Mouse (Mus musculus): Measurements from ENCODE around the gene Pdhx.

The Pdhx gene

DNA sequence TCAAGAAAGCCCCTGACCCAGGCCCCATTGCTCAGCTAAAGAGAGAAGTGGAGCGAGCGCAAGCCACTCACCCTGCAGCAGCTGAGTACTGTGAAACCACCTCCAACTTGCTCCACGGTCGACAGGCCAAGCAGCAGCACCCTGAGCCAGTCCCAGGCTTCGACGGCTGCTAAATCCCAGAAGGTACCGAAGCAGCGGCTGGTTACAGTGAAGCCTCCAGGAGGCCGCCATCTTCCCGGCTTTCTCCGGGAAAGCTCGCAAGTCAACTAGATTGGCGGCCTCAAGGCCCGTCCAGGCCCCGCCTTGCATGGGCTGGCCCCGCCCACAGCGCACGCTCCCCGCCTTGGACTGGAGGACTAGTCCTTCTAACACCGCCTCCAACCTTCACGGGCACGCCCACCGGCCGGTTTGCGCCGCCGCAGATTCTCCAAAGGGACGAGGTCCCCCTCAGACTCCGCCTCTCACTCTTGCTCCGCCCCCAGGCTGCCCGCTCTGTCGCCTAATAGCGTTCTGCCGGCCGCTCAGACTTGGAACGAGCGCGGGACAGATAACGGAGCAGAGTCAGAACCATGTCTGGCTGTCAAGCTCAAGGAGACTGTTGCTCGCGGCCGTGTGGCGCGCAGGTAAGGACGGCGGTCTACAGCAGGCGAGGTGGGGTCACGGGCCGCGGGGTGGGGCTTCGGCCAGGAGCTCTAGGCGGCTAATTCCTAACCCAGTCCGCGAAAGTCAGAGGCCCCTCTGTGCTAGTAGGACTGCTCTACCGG is at the start of gene Pdhx, which contains the start of gene Apip:
Gene Pdhx (minus strand): TSS at position 295 of the 764 bp plus-strand sequence.
Gene Apip (plus strand): TSS at position 457 of the 764 bp plus-strand sequence.
- DNase-seq, result peak; percentile 100

DNA sequence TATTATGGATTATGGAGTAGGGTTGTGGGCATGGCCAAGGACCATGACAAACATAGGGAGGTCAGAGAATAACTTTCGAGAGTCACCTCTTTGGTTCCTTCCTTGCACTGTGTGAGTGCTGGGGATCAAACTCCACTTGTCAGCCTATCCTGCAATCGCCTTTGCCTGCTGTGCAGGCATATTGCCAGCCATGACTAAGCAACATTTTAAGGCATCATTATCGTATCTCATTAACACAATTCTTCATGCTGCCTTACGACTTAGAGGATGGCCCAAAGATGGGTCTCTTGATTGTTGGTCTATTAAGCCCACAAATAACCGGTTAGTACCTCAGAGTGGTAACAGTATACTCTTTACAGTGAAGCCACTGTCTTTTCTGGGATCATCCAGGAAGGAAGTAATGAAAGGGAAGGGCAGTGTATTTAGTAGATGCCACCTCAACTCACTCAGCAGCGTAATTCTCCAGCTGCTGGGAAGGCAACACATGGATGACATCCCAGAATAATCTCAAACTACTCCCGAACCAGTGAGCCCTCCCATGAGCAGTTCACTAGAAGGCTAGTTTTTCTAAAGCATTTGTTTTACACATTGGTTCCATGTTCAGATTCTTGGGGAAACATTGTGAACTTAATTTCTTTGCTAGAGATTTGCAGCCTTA is 46.0 kb upstream of the Pdhx start:
- DNase-seq, result no peak

DNA sequence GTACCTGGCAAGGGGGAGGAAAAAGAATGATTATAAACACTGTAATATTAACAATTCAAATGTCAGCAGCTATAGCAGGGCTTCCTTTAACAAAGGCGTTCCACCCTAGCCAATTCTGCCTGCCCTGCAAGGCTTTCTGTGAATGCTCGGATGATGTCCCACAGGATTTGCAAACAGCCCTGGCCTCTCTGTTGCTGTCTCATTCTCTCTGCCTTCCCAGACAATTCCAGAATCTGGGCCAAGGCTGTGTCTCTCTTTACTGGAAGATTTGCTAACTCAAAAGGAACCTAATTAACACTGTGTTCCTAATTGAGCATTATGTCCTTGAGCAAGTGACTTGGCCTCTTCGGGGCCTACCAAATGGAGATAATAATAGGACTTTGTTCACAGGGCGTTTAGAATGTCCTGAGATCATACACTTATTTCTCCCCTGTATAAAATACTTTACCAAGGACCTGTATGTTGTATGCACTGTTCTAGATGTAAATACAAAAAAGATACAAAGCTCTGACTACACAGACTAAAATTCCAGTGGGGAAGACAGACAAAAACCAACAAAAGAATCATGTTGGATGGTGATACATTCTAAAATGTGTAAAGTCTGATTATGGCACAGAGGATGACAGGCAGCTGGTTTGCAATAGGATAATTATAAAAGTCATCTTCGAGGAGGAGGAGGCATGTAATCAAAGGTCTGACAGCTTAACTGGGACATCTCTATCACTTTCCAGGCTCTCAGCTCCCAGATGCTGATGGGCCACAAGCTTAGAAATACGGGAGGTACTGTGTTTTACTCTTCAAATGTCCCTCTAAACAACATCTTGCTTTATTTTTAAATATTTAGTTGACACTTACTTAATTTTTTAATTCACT is 45.2 kb upstream of the Pdhx start:
- DNase-seq, result no peak

DNA sequence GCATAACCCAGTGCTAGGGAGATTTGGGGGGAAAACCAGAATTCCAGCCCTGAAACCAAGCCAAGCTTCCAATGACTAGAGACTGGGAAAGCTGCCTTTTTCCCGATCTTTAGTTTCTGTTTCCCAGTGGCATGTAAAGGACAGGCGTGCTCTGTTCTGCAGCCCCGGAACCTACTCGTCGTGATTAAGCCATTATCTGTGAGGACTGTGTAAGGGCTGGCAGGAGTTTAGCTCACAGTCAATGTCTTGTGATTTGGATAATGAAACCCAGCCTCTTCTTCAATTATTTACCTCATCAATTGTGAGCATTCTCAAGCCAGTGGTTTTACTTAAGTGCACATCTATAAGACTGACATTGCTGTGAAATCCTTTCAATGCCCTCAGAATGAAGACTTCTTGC is 43.9 kb upstream of the Pdhx start:
- no peak for DNase-seq

DNA sequence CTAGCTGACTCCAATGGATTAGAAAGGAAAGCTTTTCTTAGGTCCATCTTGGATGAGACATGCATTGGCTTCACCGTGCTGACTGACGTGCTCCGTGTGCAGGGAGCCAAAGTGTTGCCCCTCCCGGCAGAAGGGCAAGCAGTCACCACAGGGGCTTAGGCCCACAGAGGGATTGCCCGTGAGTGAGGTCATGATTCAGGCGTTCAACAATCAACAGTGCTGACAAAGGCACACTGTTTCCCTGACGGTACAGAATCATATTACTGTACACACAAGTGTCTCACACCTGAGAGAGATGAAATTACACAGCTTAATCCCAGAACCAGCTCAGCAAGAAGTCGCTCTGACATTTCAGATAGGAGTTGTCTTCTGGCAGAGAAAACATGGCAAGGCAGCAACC is 38.4 kb upstream of the Pdhx start:
- DNase-seq, result no peak

DNA sequence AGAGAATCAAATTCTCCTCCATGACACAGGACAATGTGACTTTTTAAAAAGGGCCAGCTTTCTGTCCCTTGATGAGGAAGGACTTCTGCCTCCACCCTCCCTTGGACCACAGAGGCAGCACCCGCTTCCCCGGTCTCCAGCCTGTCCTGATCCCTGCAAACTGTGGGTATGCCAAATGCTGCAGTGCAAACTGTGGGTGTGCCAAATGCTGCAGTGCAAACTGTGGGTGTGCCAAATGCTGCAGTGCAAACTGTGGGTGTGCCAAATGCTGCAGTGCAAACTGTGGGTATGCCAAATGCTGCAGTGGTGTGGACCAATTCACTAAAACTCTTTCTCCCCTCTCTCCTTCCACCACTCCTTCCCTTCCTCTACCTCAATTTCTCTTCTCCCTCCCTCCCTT is 32.9 kb upstream of the Pdhx start:
- DNase-seq, result no peak

DNA sequence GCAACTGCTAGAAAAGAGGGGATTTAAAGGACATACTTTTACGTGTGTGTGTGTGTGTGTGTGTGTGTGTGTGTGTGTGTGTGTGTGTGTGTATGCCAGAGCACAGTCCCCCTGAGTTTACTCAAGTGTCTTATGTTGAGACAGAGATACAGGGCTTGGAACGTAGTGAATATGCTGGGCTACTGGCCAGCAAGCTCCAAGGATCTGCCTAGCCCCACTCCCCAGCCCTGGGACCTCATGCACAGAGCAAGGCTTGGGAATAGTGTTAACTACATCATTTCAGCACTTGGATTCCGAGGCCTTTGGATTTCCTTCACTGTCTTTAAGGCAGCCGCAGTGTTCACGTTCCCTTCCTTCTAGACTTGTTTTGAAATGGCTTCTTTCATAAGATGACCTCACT is 29.3 kb upstream of the Pdhx start:
- no peak for DNase-seq

DNA sequence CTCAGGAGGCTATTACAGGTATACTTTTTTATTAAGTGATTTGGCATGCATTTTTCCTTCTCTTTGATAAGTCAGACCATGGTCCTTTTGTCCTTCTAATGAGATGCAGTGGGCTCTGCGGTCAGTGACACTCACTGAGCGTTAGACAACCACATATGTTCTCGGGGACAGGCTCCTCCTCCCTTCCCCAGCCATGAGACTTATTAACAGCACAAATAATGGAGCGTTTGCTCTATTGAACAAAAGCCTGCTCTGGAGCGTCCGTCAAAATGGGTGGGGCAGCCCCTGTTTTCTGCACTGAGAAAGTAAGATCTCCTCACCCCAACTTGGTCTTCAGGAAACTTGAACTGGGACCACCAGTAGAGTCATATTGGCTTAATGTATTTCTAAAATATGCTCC is 16.2 kb upstream of the Pdhx start:
- no peak for DNase-seq

DNA sequence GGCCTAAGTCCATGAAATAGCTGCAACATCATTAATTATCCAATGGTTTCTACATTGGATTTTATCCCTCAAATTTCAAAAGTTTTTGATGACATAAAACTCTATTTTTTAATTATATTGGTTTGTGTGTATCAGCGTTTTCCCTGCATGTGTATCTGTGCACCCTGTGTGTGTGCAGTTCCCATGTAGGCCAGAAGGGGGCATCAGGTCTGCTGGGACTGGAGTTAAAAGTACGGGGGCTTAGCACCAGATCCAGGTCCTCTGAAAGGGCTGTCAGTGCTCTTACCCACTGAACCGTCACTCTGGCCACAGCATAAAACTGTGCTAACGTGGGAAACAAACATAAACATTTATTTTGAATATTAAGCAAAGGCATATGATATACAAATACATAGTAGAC is 14.8 kb upstream of the Pdhx start:
- DNase-seq, result no peak

DNA sequence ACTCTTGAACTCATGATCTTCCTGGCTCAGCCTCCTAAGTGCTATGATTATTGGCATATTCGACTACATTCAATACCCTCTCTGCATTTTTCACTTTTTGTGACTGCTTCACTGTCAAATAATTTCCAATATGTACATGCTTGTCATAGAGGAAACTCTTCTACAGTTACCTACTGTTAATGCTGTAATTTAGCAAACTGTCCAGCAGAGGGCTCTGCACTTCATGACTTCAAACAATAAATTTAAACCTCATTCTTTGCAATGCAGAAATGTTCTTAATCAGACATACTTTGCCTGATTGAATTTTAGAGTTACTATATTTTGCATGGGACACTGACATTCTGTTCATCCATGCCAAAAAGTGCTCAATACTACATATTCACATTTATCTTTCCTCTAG is 13.1 kb upstream of the Pdhx start:
- DNase-seq, result no peak

DNA sequence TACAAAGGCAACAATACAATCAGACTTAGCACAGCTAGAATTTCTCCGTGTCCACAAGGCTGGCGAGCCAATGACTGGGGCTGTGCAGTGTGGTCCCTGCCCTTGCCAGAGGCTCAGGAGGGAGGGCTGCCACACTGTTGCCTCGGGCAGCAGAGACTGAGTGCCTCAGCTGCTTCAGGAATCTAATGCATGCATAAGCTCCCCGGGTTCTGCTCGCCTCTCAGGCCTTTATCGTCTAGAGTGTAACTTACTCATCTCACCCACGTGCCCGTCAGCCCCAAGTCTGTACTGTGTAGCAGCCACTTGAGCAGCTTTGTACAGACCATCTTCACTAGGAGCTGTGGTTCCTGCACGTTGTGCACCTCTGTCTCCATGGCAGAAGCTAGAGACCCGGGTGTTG is 12.3 kb upstream of the Pdhx start:
- DNase-seq, result no peak

DNA sequence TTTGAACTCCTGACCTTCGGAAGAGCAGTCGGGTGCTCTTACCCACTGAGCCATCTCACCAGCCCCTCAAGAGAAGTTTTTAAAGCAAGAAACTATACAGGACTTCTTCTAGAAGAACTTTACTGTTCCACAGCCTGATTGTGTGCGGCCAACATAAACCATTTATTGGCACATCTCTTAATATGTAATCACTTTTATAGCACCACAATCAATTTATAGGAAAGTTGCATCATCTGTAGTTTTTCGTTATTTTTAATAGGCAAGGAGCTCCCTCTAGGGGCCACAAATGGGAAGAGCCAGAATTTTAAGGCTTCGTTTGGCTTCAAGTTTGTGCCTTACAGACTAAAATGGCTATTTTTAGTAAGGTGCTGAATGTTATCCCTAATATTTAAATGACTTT is 11.1 kb upstream of the Pdhx start:
- no peak for DNase-seq

DNA sequence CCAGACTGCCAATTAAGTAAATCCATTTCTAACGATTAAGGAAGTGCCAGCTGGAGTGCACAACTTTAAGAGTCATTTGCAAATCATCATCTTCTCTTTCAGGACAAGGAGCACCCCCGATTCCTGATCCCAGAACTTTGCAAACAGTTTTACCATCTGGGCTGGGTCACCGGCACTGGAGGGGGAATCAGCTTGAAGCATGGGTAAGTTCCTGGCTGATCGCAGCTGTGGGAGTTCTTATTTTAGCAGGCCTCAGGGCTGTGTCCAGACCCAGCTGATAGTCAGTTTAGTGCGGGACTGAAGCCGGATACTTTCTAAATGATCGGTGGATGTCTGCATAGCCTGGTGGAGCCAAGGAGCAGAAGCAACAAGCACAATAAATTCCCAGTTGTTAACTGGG is 9.5 kb upstream of the Pdhx start:
- DNase-seq, result no peak

DNA sequence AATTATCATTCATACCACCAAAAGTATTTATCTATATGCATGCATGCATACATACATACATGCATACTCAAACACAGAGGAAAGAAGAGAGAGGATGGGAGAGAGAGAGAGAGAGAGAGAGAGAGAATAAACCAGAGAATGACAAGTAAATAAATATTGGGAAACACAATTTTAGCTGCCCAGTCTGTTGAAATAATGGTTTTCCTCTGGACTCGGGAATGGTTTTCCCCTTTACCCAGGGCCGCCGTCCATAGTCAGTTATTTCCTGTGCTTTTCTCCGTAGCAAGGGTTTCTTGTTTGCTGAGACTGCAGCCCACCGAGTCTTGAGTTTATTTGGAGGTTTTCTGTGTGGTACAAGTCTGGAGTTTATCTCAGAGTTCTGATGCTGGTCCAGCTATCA is 8.4 kb upstream of the Pdhx start:
- no peak for DNase-seq

DNA sequence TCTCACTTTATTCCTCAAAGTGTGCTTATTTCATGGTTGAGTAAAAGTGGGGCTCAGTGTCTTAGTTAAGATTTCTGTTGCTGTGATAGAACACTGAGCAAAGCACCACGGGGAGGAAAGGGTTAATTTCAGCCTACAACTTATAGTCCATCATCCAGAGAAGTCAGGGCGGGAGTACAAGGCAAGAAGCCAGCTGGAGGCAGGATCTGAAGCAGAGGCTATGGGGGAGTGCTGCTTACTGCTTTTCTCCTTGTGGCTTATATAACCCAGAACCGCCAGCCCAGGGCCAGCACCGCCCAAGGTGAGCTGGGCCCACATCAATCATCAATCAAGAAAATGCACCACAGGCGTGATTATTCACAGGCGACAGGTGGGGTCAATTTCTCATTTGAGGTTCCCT is 7.8 kb upstream of the Pdhx start:
- no peak for DNase-seq

DNA sequence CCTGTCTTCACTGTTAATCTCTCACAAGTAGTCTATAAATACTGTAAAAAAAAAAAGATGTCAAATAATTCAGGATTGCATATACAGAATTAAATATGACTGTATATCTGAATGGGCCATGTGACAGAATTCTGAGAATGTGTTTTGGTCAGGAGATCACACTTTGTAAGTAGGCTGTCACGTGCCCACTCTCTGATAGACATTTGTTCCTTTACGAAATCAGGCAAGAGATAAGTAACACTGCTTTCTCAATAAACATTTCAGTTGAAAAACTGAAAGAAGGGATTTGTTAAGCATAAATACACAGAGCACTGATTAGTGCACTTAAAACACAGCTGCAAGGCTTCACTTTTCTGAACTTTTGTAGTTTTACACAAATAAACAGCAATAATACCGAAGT is 2.7 kb downstream of the Pdhx start:
- no peak for DNase-seq

DNA sequence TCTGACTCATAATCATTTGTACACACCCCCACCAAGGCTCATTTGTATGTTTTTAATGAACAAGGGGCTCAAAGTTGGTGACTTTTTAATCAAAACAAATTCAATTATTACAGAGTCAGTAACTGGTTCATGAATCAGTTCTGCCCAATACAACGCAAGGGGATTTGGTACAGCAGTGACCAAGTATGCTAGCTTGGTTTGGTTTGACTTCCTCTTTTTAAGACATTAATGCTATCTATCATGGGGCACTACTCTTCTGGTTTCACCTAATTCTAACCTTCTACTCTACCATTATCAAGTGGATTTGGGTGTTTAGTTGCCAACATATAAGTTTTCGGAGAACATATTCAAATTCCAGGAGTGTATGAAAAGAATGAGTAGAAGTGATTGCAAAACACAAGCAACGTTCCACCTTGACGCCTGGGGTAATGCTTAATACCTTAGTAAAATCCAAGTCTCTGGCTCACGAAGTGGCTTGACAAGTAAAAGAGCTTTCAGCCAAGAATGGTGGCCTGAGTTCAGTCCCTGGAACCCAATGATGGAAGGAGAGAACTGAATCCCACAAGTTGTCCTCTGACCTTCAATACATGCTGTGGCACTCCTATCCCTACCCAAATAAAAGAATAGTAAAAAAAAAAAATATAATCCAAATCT is 3.4 kb downstream of the Pdhx start:
- no peak for DNase-seq

DNA sequence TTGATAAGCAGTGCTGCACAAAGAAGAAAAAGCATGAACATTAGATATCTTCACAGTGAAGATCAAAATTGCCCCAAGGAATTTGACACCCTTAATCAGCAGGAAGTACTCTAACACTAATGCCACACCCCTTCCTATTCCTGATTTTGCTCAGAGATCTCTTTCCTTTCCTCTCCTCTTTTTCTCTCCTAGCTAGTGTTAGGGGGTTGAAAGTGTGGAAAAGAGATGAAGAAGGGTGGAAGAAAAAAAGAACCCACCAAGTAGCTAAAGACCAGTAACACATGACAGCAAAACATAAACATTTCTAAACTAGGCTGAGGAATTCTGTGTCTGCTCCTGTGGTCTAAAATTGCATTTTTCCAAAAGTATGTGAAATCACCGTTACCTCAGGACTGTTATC is 4.7 kb downstream of the Pdhx start:
- DNase-seq, result no peak

DNA sequence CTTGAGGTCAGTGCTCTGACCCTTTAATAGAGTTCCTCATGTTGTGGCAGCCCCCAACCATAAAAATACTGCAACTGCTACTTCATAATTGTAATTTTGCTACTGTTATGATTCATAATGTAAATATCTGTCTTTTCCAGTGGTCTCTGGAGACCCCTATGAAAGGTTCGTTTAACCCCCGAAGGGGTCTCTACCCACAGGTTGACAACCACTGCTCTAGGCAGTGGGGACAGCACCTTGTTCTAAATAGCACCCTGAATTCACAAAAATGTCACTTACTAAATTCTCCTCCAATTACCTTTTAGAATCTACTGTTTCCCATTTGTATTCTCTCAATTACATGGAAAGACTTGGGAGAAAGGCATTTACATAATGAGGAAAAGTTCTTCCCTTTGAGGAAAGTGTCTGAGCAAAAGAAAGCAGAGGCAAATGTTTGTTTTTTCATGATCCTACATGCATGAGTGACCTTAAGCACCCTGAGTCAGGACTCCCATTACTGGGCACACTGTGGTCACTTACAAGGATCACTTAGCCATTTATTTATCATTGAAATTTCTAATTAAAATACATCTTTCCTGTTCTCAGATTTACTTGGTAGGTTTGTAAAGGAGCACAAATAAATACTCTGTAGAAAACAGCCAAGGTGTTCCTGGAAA is 5.6 kb downstream of the Pdhx start:
- DNase-seq, result no peak

DNA sequence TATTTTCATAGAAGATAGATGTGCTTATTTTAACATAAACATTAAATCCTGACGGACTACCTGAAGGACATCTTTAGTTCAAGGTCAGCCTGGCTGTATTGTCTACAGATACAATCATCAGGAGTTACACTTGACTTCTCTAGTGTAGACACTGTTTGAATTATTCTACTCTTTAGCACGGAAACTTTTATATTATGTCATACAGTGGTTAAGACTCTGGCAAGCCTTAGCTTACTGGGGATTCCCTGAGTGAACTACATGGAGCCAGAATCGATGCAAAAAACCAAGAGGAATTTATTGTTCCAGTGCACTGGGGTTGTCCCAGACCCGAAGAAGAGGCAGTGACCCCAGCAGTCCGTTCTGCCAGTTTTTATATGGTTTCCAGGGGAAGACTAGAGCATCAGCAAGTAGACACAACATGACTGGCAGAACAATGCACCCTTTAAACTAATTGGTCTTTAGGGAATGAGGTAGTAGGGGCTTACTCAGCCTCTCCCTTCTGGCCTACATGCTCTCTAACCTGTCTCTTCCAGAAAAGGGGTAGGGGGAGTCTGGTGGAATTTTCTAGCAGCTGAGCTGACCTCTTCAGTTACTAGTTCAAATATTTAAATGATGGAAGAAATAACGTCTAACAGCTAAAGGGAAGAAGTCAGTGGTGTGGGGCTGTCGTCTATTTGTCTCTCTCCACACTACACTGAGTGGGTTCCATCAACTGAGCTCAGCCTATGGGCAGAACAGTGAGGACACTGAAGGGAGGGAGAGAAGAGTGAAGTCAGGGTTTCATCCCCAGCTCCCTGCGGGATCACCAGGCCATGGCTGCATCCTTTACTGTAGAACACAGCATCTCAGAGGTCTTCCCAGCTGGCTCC is 6.4 kb downstream of the Pdhx start:
- DNase-seq, result no peak

DNA sequence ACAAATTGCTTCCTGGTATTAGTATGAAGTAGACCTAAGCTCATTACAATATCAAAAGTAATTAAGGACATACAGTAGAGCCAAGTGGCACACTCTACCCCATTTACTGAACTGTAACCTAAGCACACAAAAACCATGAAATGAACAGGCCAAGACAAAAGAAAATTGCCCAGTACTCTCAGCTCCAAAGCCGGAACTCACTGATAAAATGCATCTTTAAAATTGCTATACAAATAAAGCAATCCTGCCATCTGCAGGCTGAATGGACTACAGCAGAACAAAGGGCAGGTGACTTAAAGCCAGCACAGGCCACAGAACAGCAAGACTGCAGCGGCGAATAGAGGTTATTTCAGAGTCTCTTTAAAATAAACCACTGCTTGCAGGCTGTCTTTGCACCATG is 10.4 kb downstream of the Pdhx start:
- DNase-seq, result peak; percentile 9 to 21

DNA sequence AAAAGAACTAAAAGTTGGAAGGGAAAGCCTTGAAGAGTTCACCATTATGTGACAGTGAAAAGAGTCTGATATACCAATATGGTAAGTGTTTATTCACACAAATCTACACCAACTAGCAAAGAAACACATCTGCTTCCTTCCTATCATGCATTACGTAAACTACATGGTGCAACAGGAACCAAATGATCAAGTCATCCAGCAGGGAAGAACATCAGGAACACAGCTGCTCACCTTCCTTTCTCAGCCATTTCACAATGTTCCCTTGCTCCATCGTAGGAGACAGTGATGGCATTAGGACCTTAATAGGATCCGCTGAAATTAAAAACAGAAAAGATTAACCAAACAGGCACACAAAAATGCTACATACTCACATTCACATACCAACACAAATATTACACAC is 15.0 kb downstream of the Pdhx start:
- DNase-seq, result no peak

All from thymus, postnatal 36 days (tissue).